Mouse (Mus musculus) brain, embryonic 14.5 days (tissue): ENCODE measurements around the gene Zfp560.

Experiments
- CTCF ChIP-seq: fragments of 200-500 bp; IDR thresholded peaks from 2 replicates; pipeline ENCODE4 v1.5.1; 2012; ENCODE audit warnings: inconsistent platforms, mild to moderate bottlenecking, moderate library complexity, borderline replicate concordance; ENCODE audit not compliant: insufficient read depth, insufficient read length; ENCODE audit errors: extremely low read depth
- POLR2A ChIP-seq: fragments of 200-500 bp; IDR thresholded peaks from 2 replicates; pipeline ENCODE4 v1.6.1; 2012; ENCODE audit warnings: mild to moderate bottlenecking, inconsistent platforms, borderline replicate concordance; ENCODE audit not compliant: poor library complexity, insufficient read depth, insufficient read length, severe bottlenecking; ENCODE audit errors: extremely low read depth

- TF ChIP-seq CTCF (no peak), POLR2A (no peak)
These were observed 45.0 kb upstream of the Zfp560 start for GRCm38 (mm10) chr9:20430004-20430403.
